Mouse (Mus musculus) embryonic stem cell, embryonic (primary cell): ENCODE data around the gene Igsf3.

ENCODE experiments used
- CTCF ChIA-PET, 4 experiments: fragments of 300-600 bp in 2 of 4; fragments of 350-600 bp in 2 of 4; sonication (Branson Sonifier 250); formaldehyde crosslinking; loops; one replicate each; lab custom pipeline; 2022; ENCODE audit warnings: inconsistent platforms in 2 of 4; lab: Charles Lee
- POLR2A ChIA-PET, 4 experiments: fragments of 300-600 bp in 2 of 4; fragments of 350-600 bp in 2 of 4; sonication (Branson Sonifier 250); formaldehyde crosslinking; loops; one replicate each; lab custom pipeline; 2022; ENCODE audit warnings: antibody characterized with exemption in 4 of 4, inconsistent platforms in 1 of 4; lab: Charles Lee

Gene Igsf3

GRCm38 (mm10) chr3:101363574-101363973 lies 13.3 kb upstream of the Igsf3 start:
- ChIA-PET CTCF (interaction anchor here in 3 of 4 experiments (0.6 to 1.6 kb wide), 5 partner anchors 8 to 159 kb away, joined by 3 to 9 read pairs (median 3); no protein-coding TSS in a partner anchor), POLR2A (interaction anchor here in 3 of 4 experiments (0.5 to 1.6 kb wide), 18 partner anchors 8 to 393 kb away, joined by 3 to 5 read pairs (median 4); partner anchors contain the start of gene Ttf2 (in 1 of the 3))

GRCm38 (mm10) chr3:101365081-101365612 lies 11.7 kb upstream of the Igsf3 start:
- CTCF ChIA-PET = interaction anchor here in 1 of 4 experiments (0.7 kb wide), 1 partner anchor 26 kb away, joined by 5 read pairs; no protein-coding TSS in a partner anchor
- POLR2A ChIA-PET = interaction anchor here in 3 of 4 experiments (0.6 to 2.5 kb wide), 12 partner anchors 11 to 457 kb away, joined by 3 to 13 read pairs (median 3); partner anchors contain the start of gene Igsf3 (in 2 of the 3)

GRCm38 (mm10) chr3:101365911-101366310 lies 11.0 kb upstream of the Igsf3 start:
- CTCF ChIA-PET = interaction anchor here in 1 of 4 experiments (1.4 kb wide), 1 partner anchor 70 kb away, joined by 3 read pairs; no protein-coding TSS in a partner anchor
- POLR2A ChIA-PET = interaction anchor here in 3 of 4 experiments (0.6 to 2.5 kb wide), 10 partner anchors 10 to 456 kb away, joined by 3 to 13 read pairs (median 4); partner anchors contain the start of gene Igsf3 (in 2 of the 3)

- ChIA-PET CTCF (interaction anchor here in 1 of 4 experiments (0.7 kb wide), 1 partner anchor 127 kb away, joined by 3 read pairs; no protein-coding TSS in a partner anchor), POLR2A (interaction anchor here in 2 of 4 experiments (0.5 to 1.8 kb wide), 4 partner anchors 10 to 641 kb away, joined by 3 to 6 read pairs (median 4); partner anchors contain the start of gene Igsf3 (in 1 of the 2))
Measured at GRCm38 (mm10) chr3:101367372-101367771, 9.5 kb upstream of the Igsf3 start.

- ChIA-PET CTCF (interaction anchor here in 1 of 4 experiments (0.6 kb wide), 1 partner anchor 109 kb away, joined by 8 read pairs; no protein-coding TSS in a partner anchor), POLR2A (interaction anchor here in 1 of 4 experiments (0.9 kb wide), 1 partner anchor 25 kb away, joined by 3 read pairs; no protein-coding TSS in a partner anchor)
Measured at GRCm38 (mm10) chr3:101369301-101369881, 7.5 kb upstream of the Igsf3 start.

- ChIA-PET CTCF (interaction anchor here (0.6 to 3.2 kb wide), 88 partner anchors 8 to 887 kb away, joined by 3 to 16 read pairs (median 4); no protein-coding TSS in a partner anchor), POLR2A (interaction anchor here in 3 of 4 experiments (0.5 to 2.5 kb wide), 19 partner anchors 8 to 285 kb away, joined by 3 to 12 read pairs (median 4); no protein-coding TSS in a partner anchor)
Measured at GRCm38 (mm10) chr3:101372345-101372980, 4.4 kb upstream of the Igsf3 start.

- ChIA-PET CTCF (interaction anchor here in 2 of 4 experiments (0.6 to 2.0 kb wide), 5 partner anchors 30 to 59 kb away, joined by 3 to 13 read pairs (median 3); no protein-coding TSS in a partner anchor), POLR2A (interaction anchor here in 3 of 4 experiments (0.7 to 3.1 kb wide), 37 partner anchors 9 to 456 kb away, joined by 3 to 19 read pairs (median 5); partner anchors contain the start of gene Trim45 (in 1 of the 3))
Measured at GRCm38 (mm10) chr3:101377256-101378024, 557 bp downstream of the Igsf3 start.

- ChIA-PET CTCF (no interaction called here), POLR2A (interaction anchor here in 2 of 4 experiments (0.8 to 3.1 kb wide), 14 partner anchors 8 to 61 kb away, joined by 3 to 19 read pairs (median 4); no protein-coding TSS in a partner anchor)
Measured at GRCm38 (mm10) chr3:101378102-101378501, 1.2 kb downstream of the Igsf3 start.

- POLR2A ChIA-PET = interaction anchor here in 3 of 4 experiments (0.8 to 1.9 kb wide), 8 partner anchors 7 to 167 kb away, joined by 3 to 6 read pairs (median 3); no protein-coding TSS in a partner anchor
- CTCF ChIA-PET = interaction anchor here in 1 of 4 experiments (1.8 kb wide), 1 partner anchor 8 kb away, joined by 7 read pairs; no protein-coding TSS in a partner anchor
Measured at GRCm38 (mm10) chr3:101379789-101380188, 2.9 kb downstream of the Igsf3 start.

GRCm38 (mm10) chr3:101381691-101382090 lies 4.8 kb downstream of the Igsf3 start:
- ChIA-PET CTCF (interaction anchor here in 1 of 4 experiments (0.5 kb wide), 1 partner anchor 844 kb away, joined by 3 read pairs; no protein-coding TSS in a partner anchor), POLR2A (interaction anchor here (0.6 to 1.4 kb wide), 9 partner anchors 8 to 64 kb away, joined by 3 to 11 read pairs (median 4); no protein-coding TSS in a partner anchor)

GRCm38 (mm10) chr3:101382751-101383150 lies 5.9 kb downstream of the Igsf3 start:
- ChIA-PET CTCF (interaction anchor here in 1 of 4 experiments (1.0 kb wide), 1 partner anchor 10 kb away, joined by 3 read pairs; no protein-coding TSS in a partner anchor), POLR2A (interaction anchor here in 2 of 4 experiments (0.6 kb wide), 2 partner anchors 23 to 39 kb away, joined by 3 read pairs; no protein-coding TSS in a partner anchor)

GRCm38 (mm10) chr3:101386430-101387016 lies 9.6 kb downstream of the Igsf3 start:
- POLR2A ChIA-PET = interaction anchor here in 2 of 4 experiments (0.8 to 3.1 kb wide), 5 partner anchors 8 to 34 kb away, joined by 3 to 14 read pairs (median 5); partner anchors contain the start of gene Igsf3 (in 2 of the 2)
- CTCF ChIA-PET = no interaction called here

- POLR2A ChIA-PET = interaction anchor here in 3 of 4 experiments (0.5 to 3.1 kb wide), 7 partner anchors 9 to 100 kb away, joined by 3 to 14 read pairs (median 4); partner anchors contain the start of genes Cd2 (in 1 of the 3) and Igsf3 (in 1 of the 3)
- CTCF ChIA-PET = interaction anchor here in 1 of 4 experiments (1.4 kb wide), 1 partner anchor 15 kb away, joined by 4 read pairs; no protein-coding TSS in a partner anchor
Measured at GRCm38 (mm10) chr3:101387849-101388248, 11.0 kb downstream of the Igsf3 start.

GRCm38 (mm10) chr3:101389566-101389965 lies 12.7 kb downstream of the Igsf3 start:
- POLR2A ChIA-PET = interaction anchor here in 1 of 4 experiments (1.2 to 2.2 kb wide), 2 partner anchors 9 to 12 kb away, joined by 3 to 8 read pairs; partner anchors contain the start of gene Igsf3
- CTCF ChIA-PET = no interaction called here

- POLR2A ChIA-PET = interaction anchor here in 1 of 4 experiments (1.1 to 2.2 kb wide), 2 partner anchors 9 to 13 kb away, joined by 4 to 8 read pairs; partner anchors contain the start of gene Igsf3
- CTCF ChIA-PET = no interaction called here
Measured at GRCm38 (mm10) chr3:101390472-101390871, 13.6 kb downstream of the Igsf3 start.

- ChIA-PET CTCF (interaction anchor here in 1 of 4 experiments (1.0 to 1.9 kb wide), 2 partner anchors 20 to 73 kb away, joined by 3 to 5 read pairs; no protein-coding TSS in a partner anchor), POLR2A (interaction anchor here in 3 of 4 experiments (1.0 to 2.4 kb wide), 6 partner anchors 11 to 77 kb away, joined by 3 to 6 read pairs (median 4); no protein-coding TSS in a partner anchor)
Measured at GRCm38 (mm10) chr3:101391991-101392390, 15.1 kb downstream of the Igsf3 start.
